Mouse (Mus musculus) brain, embryonic 18.5 days (tissue): ENCODE measurements around the gene Trim31.
"Not testable (repeated sequence)": the region's sequence is repeated elsewhere in the genome, so short reads cannot be mapped to it uniquely, and the experiment has no call there.

Experiments used
- DNase-seq: peaks from one replicate; pipeline ENCODE4 v3.0.0-alpha.2; 2012; ENCODE audit warnings: low read depth, low spot score

Gene Trim31

GRCm38 (mm10) chr17:36897552-36898205 lies at the start of gene Trim31:
Gene Trim31 (plus strand): TSS chr17:36898118.
- DNase-seq, result no peak

- no peak for DNase-seq
Measured at GRCm38 (mm10) chr17:36848911-36849310, 49.0 kb upstream of the Trim31 start.

GRCm38 (mm10) chr17:36849992-36850391 lies 47.9 kb upstream of the Trim31 start:
- DNase-seq, result no peak

- no peak for DNase-seq
Measured at GRCm38 (mm10) chr17:36851200-36851599, 46.7 kb upstream of the Trim31 start.

GRCm38 (mm10) chr17:36851627-36852026 lies 46.3 kb upstream of the Trim31 start:
- no peak for DNase-seq

GRCm38 (mm10) chr17:36855484-36855883 lies 42.4 kb upstream of the Trim31 start:
- DNase-seq, result no peak

GRCm38 (mm10) chr17:36856236-36856635 lies 41.7 kb upstream of the Trim31 start:
- no peak for DNase-seq

- no peak for DNase-seq
Measured at GRCm38 (mm10) chr17:36858181-36858580, 39.7 kb upstream of the Trim31 start.

- DNase-seq, result no peak
Measured at GRCm38 (mm10) chr17:36861680-36862079, 36.2 kb upstream of the Trim31 start.

GRCm38 (mm10) chr17:36866719-36867527 lies 31.0 kb upstream of the Trim31 start, which contains the start of gene Trim15:
Gene Trim15 (minus strand): TSS chr17:36867210.
- DNase-seq, result no peak

- DNase-seq, result no peak
Measured at GRCm38 (mm10) chr17:36868836-36869235, 29.1 kb upstream of the Trim31 start.

- no peak for DNase-seq
Measured at GRCm38 (mm10) chr17:36869284-36869954, 28.5 kb upstream of the Trim31 start, which contains the start of gene Trim10. Gene Trim10 (plus strand): TSS chr17:36869574.

- DNase-seq, result no peak
Measured at GRCm38 (mm10) chr17:36869955-36870810, 27.7 kb upstream of the Trim31 start.

- DNase-seq, result no peak
Measured at GRCm38 (mm10) chr17:36874636-36875035, 23.3 kb upstream of the Trim31 start.

GRCm38 (mm10) chr17:36883350-36883749 lies 14.6 kb upstream of the Trim31 start:
- no peak for DNase-seq

- no peak for DNase-seq
Measured at GRCm38 (mm10) chr17:36885132-36885790, 12.7 kb upstream of the Trim31 start.

GRCm38 (mm10) chr17:36890073-36890903 lies 7.6 kb upstream of the Trim31 start, which contains the start of gene Trim40:
Gene Trim40 (minus strand): TSS chr17:36890123.
- DNase-seq, result no peak

GRCm38 (mm10) chr17:36891496-36891895 lies 6.4 kb upstream of the Trim31 start:
- not testable (repeated sequence) for DNase-seq

GRCm38 (mm10) chr17:36892362-36892761 lies 5.6 kb upstream of the Trim31 start:
- DNase-seq, result peak; percentile 36

GRCm38 (mm10) chr17:36893387-36893786 lies 4.5 kb upstream of the Trim31 start:
- DNase-seq, result no peak
